Comparison of ENCODE assay signal across 9 mouse cellular contexts in genomic region chr1:155040939-155041371, GRCm38 (mm10). TPM values are rescaled to one million over a fixed set of nuclear protein-coding genes. Genes with fewer than 3 reads are reported as not detected.
A peak's percentile ranks its signal among the peaks of the same experiment; 100 is the strongest.
DNase-seq lines count a peak whose midpoint lies in the region; ATAC-seq and TF ChIP-seq lines count a peak whose summit lies in the region.
"Had no signal": no experiment of that assay in that cellular context is flagged by ENCODE, and none has a peak within 500 bp of the region (broad histone marks: within the 10 kb centered on the region; RNA-seq: fewer than 3 reads in every experiment).

No protein-coding gene starts in this region.

- no peak for TF ChIP-seq POLR2A in thymus, adult 2 months (IDR thresholded peaks at IDR 0.05; ENCODE audit: control insufficient read depth, extremely low read depth, insufficient read depth, low read length, poor library complexity)
- no peak for TF ChIP-seq POLR2A in embryonic fibroblast, embryonic 13.5 days (IDR thresholded peaks at IDR 0.05; ENCODE audit: low read depth, low read length)

- H3K36me3 ChIP-seq in hindbrain, embryonic 11.5 days (ENCODE audit: control insufficient read depth, insufficient read depth, low read length) = no peaks in the 10 kb centered on the region
- H3K36me3 ChIP-seq in hindbrain, embryonic 14.5 days (replicated peaks; ENCODE audit: control insufficient read depth, insufficient read depth) = no peaks in the 10 kb centered on the region
- no peaks in the 10 kb centered on the region for H3K36me3 ChIP-seq in thymus, adult 2 months (ENCODE audit: control insufficient read depth, insufficient read depth, low read length)
- no peaks in the 10 kb centered on the region for H3K36me3 ChIP-seq in stomach, embryonic 16.5 days (ENCODE audit: control insufficient read depth, insufficient read depth, low read length)
- no peaks in the 10 kb centered on the region for H3K36me3 ChIP-seq in forebrain, embryonic 15.5 days

- ATAC-seq in hindbrain, embryonic 11.5 days (ENCODE audit: low FRiP score) = no peak
- no peak for ATAC-seq in hindbrain, embryonic 14.5 days (ENCODE audit: low FRiP score)
- peak; percentile 48; the same call in 1 of the 2 replicates for ATAC-seq in stomach, embryonic 16.5 days (ENCODE audit: insufficient read depth, low FRiP score)
- ATAC-seq in forebrain, embryonic 15.5 days (replicated peaks) = no peak

- no peak overlapping the region for H3K9ac ChIP-seq in hindbrain, embryonic 11.5 days (ENCODE audit: low read depth, low read length)
- H3K9ac ChIP-seq in hindbrain, embryonic 14.5 days = no peak overlapping the region
- no peak overlapping the region for H3K9ac ChIP-seq in stomach, embryonic 16.5 days (ENCODE audit: low read length)
- no peak overlapping the region for H3K9ac ChIP-seq in forebrain, embryonic 15.5 days (replicated peaks)

- H3K4me2 ChIP-seq in hindbrain, embryonic 11.5 days (replicated peaks; ENCODE audit: low read depth, low read length) = no peak overlapping the region
- no peak overlapping the region for H3K4me2 ChIP-seq in hindbrain, embryonic 14.5 days (replicated peaks)
- H3K4me2 ChIP-seq in stomach, embryonic 16.5 days (ENCODE audit: low read depth, low read length) = no peak overlapping the region
- H3K4me2 ChIP-seq in forebrain, embryonic 15.5 days (replicated peaks) = no peak overlapping the region

- no peak for DNase-seq in hindbrain, embryonic 11.5 days (ENCODE audit: low spot score)
- DNase-seq in hindbrain, embryonic 14.5 days (ENCODE audit: low spot score) = no peak
- DNase-seq in thymus, adult 2 months = no peak
- no peak for DNase-seq in thymus, postnatal 25 days
- no peak for DNase-seq in cerebellum, postnatal 10 days
- DNase-seq: thymus, adult 18-20 months had no signal

- 88% methylated on average over 1 of the region's 1 CpGs for WGBS in hindbrain, embryonic 11.5 days
- WGBS in hindbrain, embryonic 14.5 days = 88% methylated on average over 1 of the region's 1 CpGs
- 33% methylated on average over 1 of the region's 1 CpGs for WGBS in thymus, adult 2 months
- WGBS in stomach, embryonic 16.5 days = 46% methylated on average over 1 of the region's 1 CpGs
- WGBS in forebrain, embryonic 15.5 days = 92% methylated on average over 1 of the region's 1 CpGs

- no peaks in the 10 kb centered on the region for H3K4me1 ChIP-seq in hindbrain, embryonic 11.5 days (replicated peaks; ENCODE audit: control insufficient read depth, insufficient read depth, low read length)
- H3K4me1 ChIP-seq in hindbrain, embryonic 14.5 days (replicated peaks; ENCODE audit: control insufficient read depth, insufficient read depth, low read length) = 0 out of 2 replicates have a peak, but pooled peaks cover 3% of the 10 kb centered on the region
- H3K4me1 ChIP-seq in thymus, adult 2 months (replicated peaks; ENCODE audit: control insufficient read depth, insufficient read depth, low read length) = peaks cover 22% of the 10 kb centered on the region
- H3K4me1 ChIP-seq in embryonic fibroblast, embryonic 13.5 days (ENCODE audit: control insufficient read depth, insufficient read depth, low read length) = peaks cover 13% of the 10 kb centered on the region
- H3K4me1 ChIP-seq in stomach, embryonic 16.5 days (ENCODE audit: control insufficient read depth, insufficient read depth, low read length) = peaks cover 20% of the 10 kb centered on the region; the same call in 1 of the 2 replicates
- H3K4me1 ChIP-seq in forebrain, embryonic 15.5 days = no peaks in the 10 kb centered on the region

- H3K4me3 ChIP-seq in hindbrain, embryonic 11.5 days (ENCODE audit: low read depth, low read length) = no peak overlapping the region
- no peak overlapping the region for H3K4me3 ChIP-seq in hindbrain, embryonic 14.5 days (replicated peaks; ENCODE audit: low read length)
- H3K4me3 ChIP-seq in thymus, adult 2 months (ENCODE audit: control insufficient read depth, insufficient read depth, low read length) = no peak overlapping the region
- no peak overlapping the region for H3K4me3 ChIP-seq in embryonic fibroblast, embryonic 13.5 days (ENCODE audit: insufficient read depth, low read length)
- H3K4me3 ChIP-seq in stomach, embryonic 16.5 days (replicated peaks; ENCODE audit: low read length) = no peak overlapping the region
- H3K4me3 ChIP-seq in forebrain, embryonic 15.5 days = no peak overlapping the region

- H3K9me3 ChIP-seq in hindbrain, embryonic 11.5 days (ENCODE audit: control insufficient read depth, low read length) = no peaks in the 10 kb centered on the region
- no peaks in the 10 kb centered on the region for H3K9me3 ChIP-seq in hindbrain, embryonic 14.5 days (ENCODE audit: control insufficient read depth, low read length)
- no peaks in the 10 kb centered on the region for H3K9me3 ChIP-seq in stomach, embryonic 16.5 days (replicated peaks; ENCODE audit: control insufficient read depth, low read length)
- H3K9me3 ChIP-seq in forebrain, embryonic 15.5 days = no peaks in the 10 kb centered on the region

- no peak for TF ChIP-seq CTCF in thymus, adult 2 months (IDR thresholded peaks at IDR 0.05; ENCODE audit: borderline replicate concordance, control insufficient read depth, extremely low read depth, insufficient read depth, low read length, poor library complexity)
- TF ChIP-seq CTCF in embryonic fibroblast, embryonic 13.5 days (IDR thresholded peaks at IDR 0.05; ENCODE audit: borderline replicate concordance, insufficient read depth, low read length) = no peak

- H3K27me3 ChIP-seq in hindbrain, embryonic 11.5 days (ENCODE audit: control insufficient read depth, insufficient read depth, low read length) = no peaks in the 10 kb centered on the region
- H3K27me3 ChIP-seq in hindbrain, embryonic 14.5 days (ENCODE audit: control insufficient read depth, insufficient read depth, low read length) = no peaks in the 10 kb centered on the region
- H3K27me3 ChIP-seq in thymus, adult 2 months (ENCODE audit: control insufficient read depth, insufficient read depth, low read length) = no peaks in the 10 kb centered on the region
- no peaks in the 10 kb centered on the region for H3K27me3 ChIP-seq in stomach, embryonic 16.5 days (ENCODE audit: control insufficient read depth, insufficient read depth, low read length)
- no peaks in the 10 kb centered on the region for H3K27me3 ChIP-seq in forebrain, embryonic 15.5 days

- peak overlapping the region; percentile 30; the same call in 1 of the 2 replicates for H3K27ac ChIP-seq in hindbrain, embryonic 11.5 days (ENCODE audit: low read depth, low read length)
- H3K27ac ChIP-seq in hindbrain, embryonic 14.5 days = no peak overlapping the region
- peak overlapping the region; percentile 95 for H3K27ac ChIP-seq in thymus, adult 2 months (ENCODE audit: control insufficient read depth, insufficient read depth, low read length)
- H3K27ac ChIP-seq in embryonic fibroblast, embryonic 13.5 days (ENCODE audit: insufficient read depth, low read length) = peak overlapping the region; percentile 98
- H3K27ac ChIP-seq in stomach, embryonic 16.5 days (ENCODE audit: low read length) = peak overlapping the region; percentile 46
- H3K27ac ChIP-seq in forebrain, embryonic 15.5 days (replicated peaks) = no peak overlapping the region

RNA-seq across cellular contexts. Expression of gene Ier5, which starts 58.5 kb away (rescaled TPM):
- 12.7 and 17.1 TPM in 2 replicates for polyA plus RNA-seq in hindbrain, embryonic 11.5 days (2014; fragmentation: Nextera tagmentation; extraction: Ambion mirVana)
- 10.5 and 13.0 TPM in 2 replicates for polyA plus RNA-seq in hindbrain, embryonic 14.5 days (2014; fragmentation: Nextera tagmentation; extraction: Ambion mirVana)
- polyA plus RNA-seq in thymus, adult 2 months (2012; rRNA removed) = 37.2 and 44.0 TPM in 2 replicates
- 37.2 and 48.4 TPM in 2 replicates for polyA plus RNA-seq in embryonic fibroblast, embryonic 13.5 days (2011; ENCODE audit: insufficient read length, low read depth, missing spikeins)
- polyA plus RNA-seq in stomach, embryonic 16.5 days (2015; fragmentation: Nextera tagmentation; extraction: Ambion mirVana) = 2.0 and 2.5 TPM in 2 replicates
- polyA plus RNA-seq in forebrain, embryonic 15.5 days (2015; fragmentation: Nextera tagmentation; extraction: Ambion mirVana) = 19.8 and 21.5 TPM in 2 replicates

Comparison
In these comparisons a context has a peak if more than half of its experiments do, and no peak if none do; other contexts are left out.
1. H3K27ac ChIP-seq: peak in hindbrain, embryonic 11.5 days (single experiment), thymus, adult 2 months (single experiment), embryonic fibroblast, embryonic 13.5 days (single experiment) and stomach, embryonic 16.5 days (single experiment); none in hindbrain, embryonic 14.5 days (single experiment) and forebrain, embryonic 15.5 days (single experiment).